10 mouse cellular contexts compared by ENCODE assay signal in genomic region chr9:101471665-101472064, GRCm38 (mm10).
DNase-seq lines count a peak whose midpoint lies in the region; ATAC-seq and TF ChIP-seq lines count a peak whose summit lies in the region.
"Had no signal": no experiment of that assay in that cellular context is flagged by ENCODE, and none has a peak within 500 bp of the region (broad histone marks: within the 10 kb centered on the region; RNA-seq: fewer than 3 reads in every experiment).

No protein-coding gene starts in this region.

- no peak overlapping the region for H3K4me3 ChIP-seq in embryonic facial prominence, embryonic 13.5 days
- H3K4me3 ChIP-seq in embryonic facial prominence, embryonic 10.5 days, result no peak overlapping the region
- no peak overlapping the region for H3K4me3 ChIP-seq in hindbrain, embryonic 10.5 days
- H3K4me3 ChIP-seq in midbrain, embryonic 13.5 days (replicated peaks), result no peak overlapping the region

- TF ChIP-seq POLR2A in brain, embryonic 14.5 days (IDR thresholded peaks at IDR 0.05; ENCODE audit: borderline replicate concordance, extremely low read depth, insufficient read depth, insufficient read length, poor library complexity, severe bottlenecking), result no peak

- ATAC-seq in embryonic facial prominence, embryonic 13.5 days (ENCODE audit: insufficient number of reproducible peaks, insufficient read depth, low FRiP score, low TSS enrichment, low read depth), result no peak
- ATAC-seq in midbrain, embryonic 13.5 days, result no peak

- H3K27me3 ChIP-seq in embryonic facial prominence, embryonic 13.5 days, result no peaks in the 10 kb centered on the region
- peaks cover 9% of the 10 kb centered on the region for H3K27me3 ChIP-seq in embryonic facial prominence, embryonic 10.5 days (replicated peaks; ENCODE audit: low read depth, poor library complexity, severe bottlenecking)
- peaks cover 40% of the 10 kb centered on the region for H3K27me3 ChIP-seq in hindbrain, embryonic 10.5 days (ENCODE audit: insufficient read depth, poor library complexity, severe bottlenecking)
- no peaks in the 10 kb centered on the region for H3K27me3 ChIP-seq in midbrain, embryonic 13.5 days

- peak overlapping the region; percentile 35; the same call in 1 of the 2 replicates for H3K27ac ChIP-seq in embryonic facial prominence, embryonic 13.5 days
- no peak overlapping the region for H3K27ac ChIP-seq in embryonic facial prominence, embryonic 10.5 days (replicated peaks)
- peak overlapping the region; percentile 76 for H3K27ac ChIP-seq in hindbrain, embryonic 10.5 days
- H3K27ac ChIP-seq in midbrain, embryonic 13.5 days, result peak overlapping the region; percentile 91

- H3K4me1 ChIP-seq in embryonic facial prominence, embryonic 13.5 days, result peaks cover 6% of the 10 kb centered on the region; the same call in 1 of the 2 replicates
- H3K4me1 ChIP-seq in embryonic facial prominence, embryonic 10.5 days, result peaks cover 19% of the 10 kb centered on the region
- peaks cover 27% of the 10 kb centered on the region for H3K4me1 ChIP-seq in hindbrain, embryonic 10.5 days (replicated peaks)
- H3K4me1 ChIP-seq in midbrain, embryonic 13.5 days (replicated peaks), result peaks cover 26% of the 10 kb centered on the region

- no peaks in the 10 kb centered on the region for H3K36me3 ChIP-seq in embryonic facial prominence, embryonic 13.5 days
- no peaks in the 10 kb centered on the region for H3K36me3 ChIP-seq in embryonic facial prominence, embryonic 10.5 days (replicated peaks)
- H3K36me3 ChIP-seq in hindbrain, embryonic 10.5 days, result no peaks in the 10 kb centered on the region
- H3K36me3 ChIP-seq in midbrain, embryonic 13.5 days, result no peaks in the 10 kb centered on the region

- DNase-seq in embryonic facial prominence, embryonic 10.5 days (ENCODE audit: low spot score), result no peak
- DNase-seq in brain, embryonic 14.5 days (ENCODE audit: low read depth), result peak; percentile 71
- no peak for DNase-seq in hindbrain, embryonic 10.5 days (ENCODE audit: low spot score)
- DNase-seq in right cerebral cortex, postnatal 10 days (ENCODE audit: low spot score in 2 of 2), result no peak
- no peak for DNase-seq in gastrocnemius, adult 18-20 months (ENCODE audit: low spot score)
- no peak for DNase-seq in T-cell, adult 2 months (ENCODE audit: low spot score)
- DNase-seq: gastrocnemius, postnatal 36 days; lung, postnatal 36 days had no signal

- no peak for TF ChIP-seq CTCF in brain, embryonic 14.5 days (IDR thresholded peaks at IDR 0.05; ENCODE audit: borderline replicate concordance, extremely low read depth, insufficient read depth, insufficient read length)

- no peak overlapping the region for H3K9ac ChIP-seq in embryonic facial prominence, embryonic 13.5 days
- H3K9ac ChIP-seq in midbrain, embryonic 13.5 days (replicated peaks), result no peak overlapping the region

- no peak overlapping the region for H3K4me2 ChIP-seq in embryonic facial prominence, embryonic 13.5 days
- H3K4me2 ChIP-seq in midbrain, embryonic 13.5 days (replicated peaks), result no peak overlapping the region

- WGBS in embryonic facial prominence, embryonic 13.5 days, result 60% methylated on average over 3 of the region's 3 CpGs
- WGBS in embryonic facial prominence, embryonic 10.5 days, result 62% methylated on average over 3 of the region's 3 CpGs
- 30% methylated on average over 3 of the region's 3 CpGs for WGBS in hindbrain, embryonic 10.5 days
- WGBS in midbrain, embryonic 13.5 days, result 5% methylated on average over 3 of the region's 3 CpGs

- H3K9me3 ChIP-seq in embryonic facial prominence, embryonic 13.5 days, result no peaks in the 10 kb centered on the region; the same call in 1 of the 2 replicates
- H3K9me3 ChIP-seq in embryonic facial prominence, embryonic 10.5 days, result no peaks in the 10 kb centered on the region
- 0 out of 2 replicates have a peak, but pooled peaks cover 1% of the 10 kb centered on the region for H3K9me3 ChIP-seq in hindbrain, embryonic 10.5 days
- no peaks in the 10 kb centered on the region for H3K9me3 ChIP-seq in midbrain, embryonic 13.5 days
